Mouse (Mus musculus): ENCODE results near the gene Aff3. TPM values are rescaled to one million over a fixed set of nuclear protein-coding genes. Genes with fewer than 3 reads are reported as not detected.

Gene Aff3
- total RNA-seq, 2 experiments from 2014 or later = 3.7 to 4.6 TPM

DNA sequence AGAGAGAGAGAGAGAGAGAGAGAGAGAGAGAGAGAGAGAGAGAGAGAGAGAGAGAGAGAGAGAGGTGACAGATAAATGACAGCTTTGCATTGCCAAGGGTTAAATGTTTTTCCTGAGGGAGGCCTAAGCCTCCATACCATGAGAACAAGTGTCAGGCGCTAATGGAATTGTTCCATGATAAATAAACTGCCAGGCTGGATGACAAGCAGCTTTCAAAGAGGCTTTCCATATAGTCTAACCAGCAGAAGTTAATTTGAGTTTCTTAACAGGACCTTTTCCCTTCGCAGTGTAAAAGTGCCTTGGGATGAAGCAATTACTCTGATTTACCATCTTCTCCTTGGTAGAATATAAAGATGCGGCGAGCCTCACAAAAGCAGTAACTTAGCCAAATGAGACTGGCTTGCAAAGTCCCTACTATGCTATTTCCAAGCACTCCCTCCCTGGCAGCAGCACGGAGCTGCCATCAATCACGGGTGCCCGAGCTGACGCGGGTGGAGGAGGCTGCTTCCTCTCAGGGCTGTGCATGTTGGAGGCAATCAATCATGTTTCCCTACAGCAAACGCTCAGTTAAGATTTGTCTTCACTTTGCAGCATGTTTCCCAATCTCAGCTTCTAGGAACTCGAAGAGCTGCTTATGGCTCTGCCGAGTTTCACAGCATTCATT lies 119.3 kb downstream of the Aff3 start:
- DNase-seq = peak; percentile 18 to 32

DNA sequence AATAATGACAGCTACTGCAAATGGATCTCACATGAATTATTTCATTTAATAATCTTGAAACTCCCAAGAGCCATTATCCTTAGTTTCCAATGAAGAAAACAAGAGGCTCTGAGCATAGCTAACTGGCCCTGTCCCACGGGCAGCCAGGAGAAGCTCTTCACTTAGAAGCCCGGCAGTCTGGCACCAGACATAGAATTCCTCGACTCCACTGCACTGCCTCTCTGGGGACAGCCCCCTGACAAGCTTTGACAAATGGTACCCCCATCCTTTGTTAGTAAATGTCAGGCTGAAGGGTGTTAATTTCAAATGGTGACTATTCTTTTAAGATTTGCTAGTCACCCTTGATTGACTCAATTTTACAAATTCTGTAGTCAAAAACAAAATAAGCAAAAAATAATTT lies 120.3 kb downstream of the Aff3 start:
- DNase-seq = no peak

DNA sequence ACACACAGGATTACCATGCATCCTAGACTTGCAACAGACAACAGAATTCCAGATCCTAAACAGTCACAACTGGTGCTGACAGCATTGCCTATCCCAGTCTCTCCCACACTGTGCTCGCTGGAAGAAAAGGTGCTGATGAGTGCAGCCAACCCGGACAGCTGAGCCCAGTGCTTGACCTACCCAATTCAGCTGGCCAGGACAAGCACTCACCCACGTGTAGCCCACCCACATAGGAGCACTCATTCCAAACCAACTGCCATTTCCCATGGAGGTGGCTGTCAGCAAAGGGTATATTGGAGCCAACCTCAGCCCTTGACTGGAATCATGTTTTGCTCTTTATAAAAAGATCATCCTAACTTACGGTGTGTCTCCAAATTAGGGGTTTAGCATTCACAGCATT lies 123.2 kb downstream of the Aff3 start:
- DNase-seq = no peak

DNA sequence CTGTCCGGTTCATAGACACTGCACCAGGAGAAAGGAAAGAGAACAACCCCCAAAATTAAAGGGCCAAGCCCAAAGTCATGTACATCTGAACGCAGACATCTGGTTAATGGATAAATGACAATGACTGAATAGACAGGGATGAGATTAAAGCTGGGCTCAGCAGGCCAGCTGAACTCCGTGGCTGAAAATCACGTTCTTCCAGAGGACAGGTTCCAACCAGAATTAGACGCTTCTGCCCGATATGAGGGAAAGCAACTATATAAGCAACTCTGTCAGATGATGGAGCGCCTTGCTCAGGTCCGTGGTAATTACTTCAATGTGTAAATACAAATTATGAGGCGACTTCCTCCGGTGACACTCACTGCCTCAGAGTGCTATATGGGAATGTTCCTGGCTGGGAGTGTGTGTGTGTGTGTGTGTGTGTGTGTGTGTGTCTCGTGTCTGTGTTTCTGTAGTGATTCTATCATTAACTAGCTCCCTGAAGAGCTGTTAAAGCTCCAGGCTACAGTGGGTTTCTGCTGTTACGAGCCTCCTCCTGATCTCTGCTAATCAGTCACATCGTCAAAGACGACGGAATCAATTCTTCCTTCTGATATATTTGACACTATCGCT lies 127.7 kb downstream of the Aff3 start:
- no peak for DNase-seq

GRCm38 (mm10) chr1:38532581-38532980 lies 132.2 kb downstream of the Aff3 start:
- no peak for DNase-seq

DNA sequence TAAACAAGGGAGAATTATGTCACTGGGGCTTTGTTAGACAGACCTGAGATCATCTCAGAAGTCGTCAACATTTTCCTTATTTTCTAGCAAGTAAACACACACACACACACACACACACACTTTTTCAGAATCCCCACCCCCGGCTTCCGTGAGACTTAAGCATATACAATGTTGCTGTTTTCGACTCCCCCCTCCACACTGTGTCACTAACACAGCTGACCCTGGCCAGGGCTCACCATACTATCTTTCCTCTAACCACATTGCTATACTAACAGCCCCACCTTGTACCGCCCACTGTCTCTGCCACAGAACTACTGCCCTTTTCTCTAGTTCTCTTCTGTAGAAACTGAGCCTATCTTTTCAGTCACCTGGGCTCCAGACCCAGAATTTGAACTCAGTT lies 136.1 kb downstream of the Aff3 start:
- no peak for DNase-seq

DNA sequence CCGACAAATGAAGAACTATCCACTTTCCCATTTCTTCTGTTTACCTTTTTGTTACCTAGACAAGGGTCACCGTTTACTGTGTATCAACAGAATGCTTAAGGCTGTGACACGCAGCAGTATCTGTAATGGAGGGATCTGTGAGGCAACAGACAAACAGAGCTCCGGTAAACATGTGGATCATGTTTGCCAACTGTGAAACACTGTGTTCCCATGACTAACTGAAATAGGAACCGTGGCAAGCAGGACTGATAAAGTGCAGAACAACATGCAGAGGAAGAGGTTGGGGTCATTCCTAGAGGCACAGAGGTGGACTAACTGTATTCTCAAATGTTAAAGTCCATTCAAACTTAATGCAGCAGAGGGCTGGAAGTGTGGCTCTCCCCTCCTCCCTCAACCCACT lies 138.2 kb downstream of the Aff3 start:
- no peak for DNase-seq

DNA sequence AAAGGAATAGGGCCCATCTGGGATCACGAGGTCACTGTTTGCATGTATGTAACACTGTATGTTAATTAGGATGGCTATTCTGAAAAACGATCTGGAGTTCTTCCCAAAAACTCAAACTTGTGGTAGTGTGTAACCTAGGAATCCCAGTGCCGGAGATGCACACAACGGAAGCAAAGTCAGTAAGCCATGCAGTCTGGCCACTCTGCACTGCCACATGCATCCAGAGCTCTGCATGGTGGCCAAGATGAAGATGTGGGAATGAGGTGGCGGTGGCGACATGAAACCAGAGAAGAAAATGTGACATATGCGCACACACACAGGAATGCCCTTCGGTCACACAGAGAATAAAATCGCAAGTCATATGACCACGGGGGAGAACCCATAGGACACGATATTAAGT lies 143.1 kb downstream of the Aff3 start:
- DNase-seq = no peak

- no peak for DNase-seq
Observed at GRCm38 (mm10) chr1:38516225-38516624, 148.5 kb downstream of the Aff3 start.

GRCm38 (mm10) chr1:38514634-38515011 lies 150.1 kb downstream of the Aff3 start:
- no peak for DNase-seq

DNA sequence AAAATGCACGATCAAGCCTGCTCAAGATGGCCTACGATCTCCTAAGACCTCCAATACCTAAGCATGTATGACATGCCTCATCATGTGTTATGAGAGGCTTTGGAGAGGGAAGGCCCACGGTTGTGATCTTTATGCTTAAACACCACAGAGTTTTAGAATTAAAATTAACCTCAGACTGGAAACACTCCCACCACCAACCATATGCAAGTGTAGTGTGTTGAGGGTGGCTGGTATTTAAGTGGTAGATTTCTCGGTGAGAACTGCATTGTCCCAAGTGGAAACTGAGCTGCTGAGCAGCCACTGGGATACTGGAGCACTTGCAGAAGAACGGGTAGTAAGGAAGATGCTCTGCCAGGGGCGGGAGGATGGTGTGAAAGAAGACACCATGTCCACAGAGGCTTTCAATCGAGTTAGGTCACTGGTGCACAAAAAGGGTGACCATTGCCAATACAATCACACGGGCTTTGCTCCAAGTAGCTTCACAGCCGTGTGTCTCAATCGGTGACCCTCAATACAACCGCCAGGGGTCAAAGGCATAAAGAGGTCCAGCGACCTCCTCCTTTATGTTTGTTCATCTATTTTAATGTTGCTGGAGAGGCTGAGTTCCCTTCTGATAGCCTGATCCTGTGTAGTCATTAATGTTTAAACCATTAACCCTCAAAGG lies 150.7 kb downstream of the Aff3 start:
- DNase-seq = no peak

DNA sequence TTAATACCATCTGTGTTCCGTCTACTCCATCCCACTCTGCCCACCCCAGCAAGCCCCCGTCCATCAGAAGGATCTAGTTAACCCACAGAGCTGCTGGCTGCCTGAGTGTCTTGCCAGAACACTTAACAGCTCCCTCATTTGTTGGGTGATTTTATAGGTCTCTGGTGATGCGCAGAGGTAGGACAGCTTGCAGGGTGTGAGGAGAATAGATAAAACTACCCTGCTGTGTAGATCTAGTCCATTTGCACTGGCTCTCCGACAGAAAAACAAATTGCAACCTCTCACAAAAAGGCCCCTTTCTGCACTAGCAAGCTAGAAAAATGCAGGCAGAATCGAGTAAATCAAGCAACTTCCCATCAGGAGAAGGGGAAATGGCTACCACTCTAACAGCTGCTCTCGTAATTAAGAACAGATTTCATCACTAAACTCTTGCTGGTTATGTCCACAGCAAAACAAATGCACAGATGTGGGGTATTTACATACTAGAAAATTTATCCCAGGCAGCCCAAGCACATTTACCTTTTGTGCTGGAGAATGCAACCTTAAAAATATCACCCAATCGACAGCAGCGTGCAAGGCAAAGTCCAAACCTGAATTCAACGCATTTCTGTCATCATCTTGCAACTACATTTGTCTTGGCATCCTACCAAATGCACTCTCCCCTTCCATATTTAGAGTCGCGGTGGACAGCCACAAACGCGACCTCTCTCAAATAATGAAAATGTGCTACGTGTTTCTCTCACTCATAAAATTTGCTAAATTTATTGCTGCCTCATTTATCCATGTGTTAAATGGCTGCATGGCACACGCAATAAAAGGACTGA lies 152.3 kb downstream of the Aff3 start:
- DNase-seq = no peak

DNA sequence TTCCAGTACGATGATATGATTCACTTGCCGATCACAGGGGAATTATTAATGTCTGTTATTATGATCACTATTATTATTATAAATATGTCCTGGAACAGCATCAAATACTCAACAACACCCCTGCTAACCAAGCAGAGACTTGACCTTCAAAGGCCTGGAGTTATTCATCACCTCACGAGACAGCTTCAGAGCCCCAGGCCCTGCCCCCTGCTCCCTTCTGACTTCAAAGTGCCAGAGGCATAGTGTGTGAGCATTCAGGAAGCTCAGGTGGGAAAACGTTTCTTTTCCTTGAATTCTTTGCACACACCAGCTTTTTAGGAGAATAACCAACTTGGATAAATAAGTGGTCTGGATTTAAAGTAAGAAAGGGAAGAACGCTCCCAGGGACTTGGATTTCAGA lies 153.7 kb downstream of the Aff3 start:
- no peak for DNase-seq

DNA sequence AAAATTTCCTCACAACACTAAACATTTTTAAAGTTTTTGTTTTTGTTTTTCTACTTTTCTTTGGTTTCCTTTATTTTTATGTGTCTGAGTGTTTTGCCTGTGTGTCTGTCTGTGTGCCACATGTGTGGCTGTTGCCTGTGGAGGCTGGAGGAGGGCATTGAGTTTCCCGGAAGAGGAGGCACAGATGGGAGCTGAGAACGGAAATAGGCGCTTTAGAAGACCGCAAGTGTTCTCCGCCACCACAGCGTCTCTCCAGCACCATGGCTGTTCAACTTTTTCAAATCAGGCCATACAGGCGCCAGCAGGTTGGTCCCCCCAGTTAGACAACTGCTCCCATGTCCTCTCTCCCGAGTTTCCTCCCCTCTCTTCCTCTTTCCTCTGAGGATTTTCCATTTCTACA lies 155.5 kb downstream of the Aff3 start:
- no peak for DNase-seq

DNA sequence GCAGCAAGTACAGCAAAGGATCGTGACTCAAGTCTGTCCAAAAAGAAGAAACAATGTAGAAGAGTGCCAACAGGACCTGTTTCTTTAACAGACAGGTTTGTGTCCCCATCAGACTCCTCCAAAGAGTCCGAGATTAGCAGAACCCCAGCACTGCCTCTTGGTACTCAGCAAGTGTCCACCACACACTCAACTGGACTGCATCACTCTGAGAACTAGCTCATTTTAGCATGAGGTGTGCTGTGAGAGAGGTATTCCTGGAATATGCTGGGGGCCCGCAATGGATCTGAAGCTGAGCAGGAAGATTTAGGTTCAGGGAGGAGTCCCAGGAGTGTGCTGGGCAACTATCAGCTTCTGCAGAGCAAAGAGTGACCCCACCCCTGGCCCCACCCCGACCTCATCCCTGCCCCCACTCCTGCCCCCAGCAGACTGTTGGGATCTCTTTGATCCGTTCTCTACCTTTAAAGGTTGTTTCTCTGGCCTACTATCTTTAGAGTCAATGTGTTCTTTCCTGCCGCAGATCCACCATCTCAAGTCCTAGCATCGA lies 157.0 kb downstream of the Aff3 start:
- DNase-seq = no peak

GRCm38 (mm10) chr1:38506396-38506795 lies 158.4 kb downstream of the Aff3 start:
- no peak for DNase-seq

DNA sequence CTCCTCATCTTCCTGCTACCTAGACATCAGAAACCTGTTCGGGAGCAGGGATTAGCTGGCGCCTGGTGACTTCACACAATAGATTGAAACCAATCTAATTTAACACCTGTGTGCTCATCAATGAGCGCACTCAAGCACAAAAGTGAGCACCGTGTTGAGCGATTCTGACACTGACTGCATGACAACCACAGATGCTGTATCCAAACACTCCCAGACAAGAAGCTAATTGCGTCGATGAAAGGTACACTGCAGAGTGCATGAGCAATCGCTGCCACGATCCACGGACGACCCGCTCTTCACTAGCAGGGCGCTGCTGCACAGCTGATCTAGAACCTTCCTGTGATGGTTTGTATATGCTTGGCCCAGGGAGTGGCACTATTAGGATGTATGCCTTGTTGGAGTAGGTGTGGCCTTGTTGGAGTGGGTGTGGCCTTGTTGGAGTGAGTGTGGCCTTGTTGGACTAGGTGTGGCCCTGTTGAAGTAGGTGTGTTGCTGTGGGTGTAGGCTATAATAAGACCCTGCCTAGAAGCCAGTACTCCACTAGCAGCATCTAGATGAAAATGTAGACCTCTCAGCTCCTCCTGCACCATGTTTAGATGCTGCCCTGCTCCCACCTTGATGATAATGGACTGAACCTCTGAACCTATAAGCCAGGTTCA lies 161.2 kb downstream of the Aff3 start:
- no peak for DNase-seq

DNA sequence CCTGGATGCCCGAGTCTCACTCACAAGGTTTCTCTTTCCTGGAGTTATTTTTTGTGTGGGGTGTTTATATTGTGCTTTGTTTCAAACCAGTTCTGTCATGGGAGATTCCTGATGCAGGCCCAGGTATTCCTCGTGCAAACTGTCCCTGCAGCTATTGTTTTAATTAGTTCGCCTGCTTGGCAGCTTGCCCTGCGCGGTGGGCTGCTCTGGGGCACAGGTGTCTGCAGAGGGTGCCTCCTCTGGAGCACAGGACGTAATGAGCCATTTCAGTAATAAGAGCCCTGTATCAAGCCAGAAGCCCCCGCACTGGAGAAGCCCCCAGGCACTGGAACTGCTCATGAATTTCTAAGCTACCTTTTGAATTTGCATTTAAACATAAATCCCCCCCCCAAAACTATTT lies 162.0 kb downstream of the Aff3 start:
- DNase-seq = no peak

DNA sequence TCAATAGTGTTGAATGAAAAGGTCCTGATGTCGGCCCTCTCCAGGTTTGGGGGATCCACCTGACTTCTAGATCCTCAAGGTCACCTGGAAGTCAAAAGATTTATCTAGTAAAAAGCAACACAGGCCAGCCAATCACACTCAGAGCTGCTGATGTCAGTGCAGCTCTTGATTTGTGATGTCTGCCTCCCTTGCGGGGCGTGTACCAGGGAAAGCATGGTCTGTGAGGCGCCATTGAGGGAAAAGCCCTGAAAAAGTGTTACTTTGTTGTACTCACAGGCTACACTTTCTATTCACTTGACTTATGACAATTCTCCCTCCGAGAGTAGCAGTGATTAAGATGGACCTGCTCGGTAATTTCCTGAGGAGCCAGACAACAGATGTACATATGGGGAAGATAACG lies 163.5 kb downstream of the Aff3 start:
- no peak for DNase-seq

- no peak for DNase-seq
Observed at GRCm38 (mm10) chr1:38499500-38499899, 165.3 kb downstream of the Aff3 start.

- DNase-seq = no peak
Observed at GRCm38 (mm10) chr1:38497576-38497975, 167.2 kb downstream of the Aff3 start.

DNA sequence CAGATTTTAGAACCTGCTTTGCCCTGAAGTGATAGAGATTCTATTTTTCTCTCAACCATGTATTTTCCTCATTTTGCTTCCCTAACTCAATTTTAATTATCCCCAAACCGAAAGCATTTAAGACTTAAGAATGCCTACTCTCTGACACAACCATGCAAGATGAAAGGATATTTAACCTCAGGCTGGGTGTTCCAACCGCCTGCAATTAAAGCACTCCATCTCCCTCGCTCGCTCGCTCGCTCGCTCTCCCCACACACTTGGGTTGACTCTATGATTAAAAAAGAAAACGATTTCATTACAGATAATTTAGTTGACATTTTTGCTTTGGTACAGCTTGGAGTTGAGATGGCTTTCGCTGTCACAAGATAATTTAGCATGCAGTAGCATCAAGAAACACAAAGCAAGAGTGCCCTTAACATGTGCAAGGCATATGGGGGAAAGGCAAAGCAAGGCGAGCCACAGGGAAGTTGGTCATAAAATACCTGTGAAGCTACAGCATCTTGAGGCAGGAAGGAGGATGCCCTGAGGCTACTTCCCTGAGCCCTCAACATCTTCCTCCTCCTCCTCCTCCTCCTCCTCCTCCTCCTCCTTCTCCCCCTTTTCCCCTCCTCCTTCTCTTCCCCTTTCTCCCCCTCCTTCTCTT lies 167.7 kb downstream of the Aff3 start:
- DNase-seq = no peak
